Mouse (Mus musculus) telencephalon, adult 2 months (tissue): ENCODE results near the gene Cux1.
"Not testable (repeated sequence)": the region's sequence is repeated elsewhere in the genome, so short reads cannot be mapped to it uniquely, and the experiment has no call there.

Experiments used
- DNase-seq: peaks from one replicate; pipeline ENCODE4 v3.0.0-alpha.2; 2011; ENCODE audit warnings: low read depth, low spot score

The Cux1 gene

DNA sequence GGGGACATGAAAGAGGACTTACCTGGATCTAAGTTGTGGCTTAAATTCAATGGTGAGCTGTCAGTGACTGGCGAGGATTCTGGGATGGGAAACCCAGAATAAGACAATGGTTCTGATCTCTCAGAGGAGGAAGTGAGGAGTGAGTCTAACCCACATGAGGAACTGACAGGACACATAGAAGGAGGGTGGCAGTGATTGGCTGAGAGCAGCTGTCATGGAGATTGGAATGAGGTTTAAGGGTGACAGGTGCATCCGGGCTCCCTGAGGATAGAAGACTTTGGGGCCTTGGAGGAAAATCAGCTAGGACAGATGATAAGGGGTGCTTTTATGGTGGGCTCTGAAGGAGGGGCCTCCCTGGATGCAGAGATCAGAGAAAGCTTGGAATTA lies 320.8 kb downstream of the Cux1 start, which contains the start of gene Sh2b2:
Gene Sh2b2, minus strand, starts transcription at position 105 of the 387 bp plus-strand sequence.
- no peak for DNase-seq

DNA sequence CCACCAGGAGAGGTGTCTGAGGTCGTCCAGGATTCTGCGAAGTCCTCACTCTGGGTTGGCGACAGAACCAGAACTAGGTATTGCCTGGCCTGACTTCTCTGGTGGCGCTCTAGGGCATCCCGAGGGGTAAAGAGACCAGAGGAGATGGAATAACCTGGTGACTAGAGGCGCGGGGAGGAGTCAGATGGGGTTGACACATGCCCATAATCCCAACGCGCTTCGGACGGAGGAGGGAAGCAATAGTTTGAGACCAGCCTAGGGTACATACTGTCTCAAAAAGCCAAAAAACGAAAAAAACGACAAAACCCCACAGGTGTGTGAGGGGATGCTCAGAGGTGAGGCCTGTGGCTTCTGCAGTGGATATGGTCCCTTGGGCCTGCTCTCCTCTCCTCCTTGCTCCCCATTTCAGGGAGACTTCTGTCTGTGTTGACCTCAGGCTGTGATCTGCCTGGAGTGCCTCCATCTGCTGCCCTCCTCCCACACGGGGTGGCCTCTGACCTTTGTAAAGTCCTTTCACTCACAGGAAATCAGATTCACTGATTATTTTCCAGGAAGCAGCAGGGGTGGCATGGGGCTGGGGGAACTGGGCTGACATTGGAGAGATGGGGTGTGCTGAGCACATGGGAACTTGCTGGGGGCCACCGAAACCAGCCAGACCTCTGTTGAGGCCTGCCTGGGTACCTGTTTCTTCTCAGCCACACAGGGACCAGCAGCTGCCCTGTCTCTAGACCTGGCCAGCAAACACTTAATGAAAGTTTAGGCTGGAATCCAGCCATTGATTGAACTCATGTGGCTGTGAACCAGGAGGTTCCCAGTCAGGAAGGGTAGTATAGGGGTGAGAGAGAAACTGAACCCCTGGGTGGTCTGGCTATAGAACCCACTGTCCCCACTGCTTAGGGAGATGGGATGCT lies 321.5 kb downstream of the Cux1 start:
- no peak for DNase-seq

DNA sequence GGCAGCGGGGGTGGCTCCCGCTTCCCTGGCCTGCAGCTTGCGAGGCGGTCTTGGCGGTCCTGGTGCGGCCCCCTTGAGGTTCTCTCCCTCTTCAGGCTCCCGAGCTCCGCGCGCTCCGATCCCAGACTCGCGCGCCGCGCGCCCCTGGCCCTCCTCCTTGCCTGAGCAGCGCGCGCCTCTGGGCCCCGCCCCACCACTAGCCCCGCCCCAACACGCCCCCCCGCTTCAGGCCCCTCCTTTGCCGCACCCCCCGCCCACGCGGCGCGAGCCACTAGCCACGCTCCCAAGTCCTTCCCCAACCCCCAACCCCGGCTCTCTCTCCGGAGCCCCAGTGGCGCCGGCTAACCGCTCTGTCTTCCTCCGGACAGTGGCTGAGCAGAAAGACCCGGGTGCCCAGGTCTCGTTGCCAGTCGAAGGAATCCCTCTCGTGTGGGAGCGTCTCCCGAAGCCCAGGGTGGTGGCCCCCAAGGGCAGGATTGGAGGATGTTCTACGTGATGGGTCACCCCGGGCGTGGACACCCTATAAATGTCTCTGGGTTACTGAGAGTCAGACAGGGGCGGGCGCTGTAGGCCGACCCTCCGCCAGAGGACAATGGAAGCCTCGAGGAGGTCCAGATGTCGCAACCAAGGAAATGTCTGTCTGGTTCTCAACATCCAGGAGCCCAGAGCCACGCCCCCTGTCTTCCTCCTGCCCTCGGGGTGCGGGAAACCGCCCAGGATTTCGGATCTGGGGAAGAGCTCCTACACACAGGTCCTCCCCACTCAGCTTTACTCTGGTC lies 322.3 kb downstream of the Cux1 start:
- DNase-seq, result peak; percentile 57

DNA sequence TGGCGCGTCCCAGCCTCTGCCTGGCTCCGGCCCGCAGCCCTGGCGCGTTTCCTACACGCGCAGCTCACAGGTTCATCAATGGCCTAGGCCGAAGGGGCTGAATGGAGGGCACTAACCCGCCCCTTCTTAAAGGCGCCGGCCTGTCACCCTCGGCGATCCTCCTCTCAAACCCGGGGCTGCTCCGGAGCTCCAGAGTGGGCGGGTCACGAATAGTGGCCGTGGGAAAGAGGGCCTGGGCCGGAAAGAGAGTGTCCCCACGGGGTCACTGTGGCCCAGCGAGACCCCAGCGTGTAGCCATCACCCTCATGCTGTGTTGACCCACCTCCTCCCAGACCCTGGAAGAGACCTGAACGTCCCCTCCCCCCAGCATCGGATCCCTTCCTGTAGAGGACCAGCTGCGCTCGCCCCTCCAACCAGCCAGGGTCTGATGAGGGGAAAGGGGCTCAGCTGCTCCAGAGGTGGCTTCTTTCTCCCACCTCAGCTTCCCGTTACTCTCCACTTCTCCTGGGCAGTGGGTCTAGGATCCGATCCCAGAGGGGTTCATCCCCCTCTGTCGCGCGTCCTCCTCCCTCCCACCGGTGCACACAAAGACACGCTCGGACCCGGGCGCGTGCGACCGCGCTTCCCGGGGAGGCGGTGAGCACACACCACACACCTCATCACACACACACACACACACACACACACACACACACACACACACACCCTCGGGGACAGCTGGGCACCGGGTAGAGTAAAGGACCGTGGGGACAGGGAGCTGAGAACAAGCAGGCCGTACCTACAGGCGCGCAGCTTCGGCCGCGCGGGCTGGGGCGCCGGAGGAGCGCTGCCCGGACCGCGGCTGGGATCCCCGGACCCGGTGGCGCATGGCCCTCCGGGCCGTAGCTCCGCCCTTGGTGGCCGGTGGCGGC lies 323.2 kb downstream of the Cux1 start:
- no peak for DNase-seq

DNA sequence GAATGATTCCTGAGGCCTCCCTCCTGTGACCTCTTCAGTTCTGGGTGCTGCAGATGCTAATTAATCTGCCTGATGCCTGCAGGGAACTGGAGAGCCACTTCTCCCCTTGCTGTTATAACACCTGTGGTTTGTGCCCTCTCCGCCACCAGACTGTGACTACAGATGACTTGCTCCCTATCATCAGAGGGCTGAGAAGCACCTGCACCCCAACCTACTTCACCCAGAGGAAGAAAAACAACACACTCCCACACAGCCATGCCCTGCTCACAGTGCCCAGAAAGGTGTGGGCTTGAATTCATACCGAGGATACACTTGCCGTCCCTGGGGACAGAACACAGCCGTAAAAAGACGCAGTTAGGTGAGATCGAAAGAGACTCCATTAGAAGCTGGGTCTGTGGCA lies 326.1 kb downstream of the Cux1 start:
- DNase-seq, result no peak

DNA sequence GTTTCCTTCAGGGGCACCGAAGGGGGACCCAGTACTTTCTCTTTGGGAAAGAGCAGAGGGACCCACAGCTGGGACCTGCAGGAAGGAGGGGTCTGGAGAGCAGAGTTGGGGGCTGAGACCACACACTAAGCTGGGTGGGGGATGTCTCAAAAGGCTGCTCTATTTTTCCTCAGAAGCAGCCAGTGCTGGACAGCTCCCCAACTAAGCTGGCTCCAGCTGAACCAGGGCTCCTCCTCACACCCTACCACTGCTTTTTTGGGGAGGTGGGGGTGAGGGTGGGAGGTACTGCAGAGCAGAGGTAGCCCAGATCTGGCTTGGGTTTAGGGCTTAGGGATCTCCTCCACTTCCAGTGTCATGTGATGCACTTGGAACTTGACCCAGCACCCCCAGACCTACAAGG lies 326.9 kb downstream of the Cux1 start:
- no peak for DNase-seq

DNA sequence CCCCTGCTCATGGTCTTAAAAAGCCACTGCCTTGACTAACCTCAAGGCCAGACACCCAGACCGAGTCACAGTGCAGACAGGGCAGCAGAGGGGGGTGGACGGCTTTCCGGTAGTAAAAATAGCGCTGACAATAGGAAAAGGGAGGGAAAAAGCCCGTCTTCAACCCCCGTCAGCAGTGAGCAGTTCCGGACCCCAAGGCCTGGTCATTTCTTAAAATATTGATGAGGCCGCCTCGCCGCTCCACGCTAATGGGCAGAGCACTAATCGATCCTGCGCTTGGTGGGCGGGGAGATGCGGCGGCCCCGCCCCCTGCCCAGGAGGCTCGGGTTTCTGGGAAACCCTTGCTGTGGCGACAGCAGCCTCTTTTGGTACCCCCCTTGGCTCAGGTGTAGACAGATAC lies 329.7 kb downstream of the Cux1 start:
- DNase-seq, result no peak

DNA sequence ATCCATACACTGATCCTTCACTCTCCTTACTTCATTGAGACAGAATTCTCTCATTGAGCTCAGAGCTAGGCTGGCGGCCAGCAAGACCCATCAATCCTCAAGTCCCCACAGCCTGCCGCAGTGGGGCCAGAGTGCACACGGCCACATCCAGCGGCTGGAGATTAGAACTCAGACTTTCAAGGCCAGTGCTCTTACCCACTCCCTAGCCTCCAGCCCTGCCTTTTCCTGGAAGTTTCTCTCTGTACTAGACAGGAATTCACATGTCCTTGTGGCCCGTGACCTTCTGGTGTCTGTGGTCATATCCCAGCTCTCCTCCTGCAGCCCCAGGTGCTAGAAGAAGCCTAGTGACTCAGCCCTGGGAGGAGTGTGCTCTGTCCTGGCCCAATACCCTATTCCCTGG lies 330.7 kb downstream of the Cux1 start:
- DNase-seq, result no peak

DNA sequence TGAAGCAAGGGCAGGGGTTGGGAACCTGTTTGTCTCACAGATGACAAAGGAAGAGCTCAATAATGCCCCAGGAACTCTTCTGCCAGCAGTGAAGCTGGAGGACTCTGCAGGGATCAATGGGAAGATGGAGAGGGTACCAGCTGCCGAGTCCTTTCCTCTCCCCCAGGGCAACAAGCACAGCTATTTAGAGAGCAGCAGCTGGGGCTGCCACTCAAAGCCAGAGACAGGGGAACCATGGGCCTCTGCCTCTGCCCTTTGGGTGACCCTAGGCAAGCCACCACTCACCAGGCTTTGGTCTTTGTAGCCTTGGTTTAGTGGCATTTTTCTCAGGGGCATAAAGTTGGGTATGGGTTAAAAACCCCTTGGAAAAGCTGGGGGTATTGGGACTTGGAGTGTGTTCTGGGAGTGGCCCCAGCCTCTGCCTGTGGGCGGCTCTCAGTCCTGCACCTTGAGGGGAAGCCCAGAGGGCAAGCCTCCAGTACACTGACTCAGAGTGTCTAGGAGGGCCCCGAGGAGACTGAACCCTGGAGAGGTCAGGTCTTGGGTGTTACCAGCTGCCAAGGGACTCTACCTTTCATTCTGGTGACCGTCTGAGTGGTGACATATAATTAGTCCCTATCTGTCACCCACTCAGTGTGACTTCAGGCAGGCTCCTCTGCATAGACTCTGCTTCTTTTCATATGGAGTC lies 336.8 kb downstream of the Cux1 start:
- no peak for DNase-seq

DNA sequence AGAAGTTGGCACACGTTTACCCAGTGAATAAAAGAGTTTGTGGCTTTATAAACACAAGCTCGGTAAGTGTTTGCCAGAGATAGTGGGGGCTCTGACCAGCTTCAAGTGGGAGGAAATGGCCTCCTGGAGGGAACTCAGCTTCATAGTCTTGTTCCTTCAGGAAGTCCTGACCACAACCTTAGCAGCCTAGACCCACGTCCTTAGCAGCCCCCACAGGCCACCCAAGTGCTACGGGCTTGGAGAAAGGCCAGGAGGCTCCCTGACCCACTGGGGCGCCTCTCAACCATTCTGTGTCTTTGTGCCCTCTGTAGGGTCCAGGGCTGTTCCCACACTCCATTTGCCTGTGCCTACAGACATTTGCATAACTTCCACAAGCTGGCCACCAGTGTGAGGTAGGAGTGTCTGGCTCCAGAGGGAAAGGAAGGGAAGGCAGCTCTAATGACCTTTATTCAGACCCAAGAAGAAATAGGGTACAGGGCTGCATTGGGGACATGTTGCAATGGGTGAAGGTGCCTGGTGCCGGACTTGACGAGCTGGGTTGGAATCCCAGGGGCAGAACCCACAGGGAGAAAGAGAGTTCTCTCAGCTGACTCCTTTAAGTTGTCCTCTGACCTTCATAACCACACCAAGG lies 340.9 kb downstream of the Cux1 start:
- DNase-seq, result no peak

DNA sequence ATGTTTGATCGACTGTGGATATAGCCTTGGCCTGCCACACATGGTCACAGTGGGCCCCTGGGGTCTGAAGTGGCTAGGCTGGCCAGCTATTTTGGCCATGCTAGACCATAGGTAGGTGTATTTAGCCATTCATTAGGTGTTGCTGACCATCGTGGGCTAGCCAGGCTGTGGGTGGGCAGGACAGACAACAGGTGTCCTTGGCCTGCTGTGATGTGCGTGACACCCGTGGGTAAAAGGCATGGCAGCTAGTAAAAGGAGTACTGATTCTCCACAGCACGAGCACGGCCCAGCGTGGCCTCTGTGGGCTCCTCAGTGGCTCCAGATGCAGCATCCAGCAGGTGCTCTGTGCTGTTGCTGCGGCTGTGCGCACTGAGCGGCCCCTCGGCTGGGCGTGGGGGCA lies 348.7 kb downstream of the Cux1 start:
- no peak for DNase-seq

DNA sequence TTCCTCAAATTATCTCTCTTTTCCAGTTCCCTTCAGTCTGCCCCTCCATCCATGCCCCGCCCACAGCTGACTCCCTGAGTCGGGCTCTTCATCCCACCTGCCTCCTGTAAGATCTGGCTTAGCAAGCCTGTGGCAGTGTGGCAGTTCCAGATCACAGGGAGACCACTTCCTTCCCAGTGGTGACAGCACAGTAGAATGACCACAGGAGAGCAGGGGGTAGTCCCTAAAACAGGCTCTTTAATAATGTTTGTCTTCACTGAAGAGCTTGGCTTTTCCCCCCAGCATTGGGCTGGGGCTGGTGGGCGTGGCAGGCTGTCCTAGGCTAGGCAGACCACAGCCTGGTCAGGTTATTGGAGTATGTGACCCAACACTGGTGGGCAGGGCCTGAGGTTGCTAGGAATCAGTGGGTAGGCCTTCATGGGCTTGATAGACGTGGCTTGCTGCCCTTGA lies 349.3 kb downstream of the Cux1 start:
- no peak for DNase-seq

DNA sequence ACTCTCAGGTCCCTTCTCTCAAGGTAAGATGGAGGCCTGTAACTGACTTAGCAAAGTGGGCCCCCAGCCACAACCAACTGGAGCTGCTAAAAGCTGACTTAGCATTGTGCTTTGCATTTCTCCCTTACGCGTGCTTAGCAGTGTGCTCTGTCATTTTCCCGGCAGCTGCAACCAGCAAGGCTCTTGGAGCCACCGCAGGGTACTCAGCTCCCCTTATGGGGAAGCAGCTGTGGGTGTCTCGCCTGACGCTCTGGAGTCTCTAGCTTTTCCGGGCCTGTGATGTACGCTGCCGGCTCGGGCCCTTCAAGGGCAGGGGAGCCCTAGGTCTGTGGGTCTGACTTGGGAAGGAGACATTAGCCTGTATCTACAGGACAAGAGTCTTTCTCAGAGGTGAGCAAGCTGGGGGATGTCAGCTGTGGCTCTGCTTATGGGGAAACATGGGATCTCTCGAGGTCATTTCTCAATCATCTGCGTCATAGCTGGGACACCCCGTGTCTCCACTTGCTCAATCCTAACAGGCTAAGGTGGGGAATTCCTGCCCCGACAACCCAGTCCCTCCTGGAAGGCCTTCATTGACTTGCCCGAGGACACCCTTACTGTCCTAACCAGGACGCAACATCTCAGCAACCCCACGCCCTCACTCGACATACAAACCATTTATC lies 350.2 kb downstream of the Cux1 start:
- DNase-seq, result no peak

DNA sequence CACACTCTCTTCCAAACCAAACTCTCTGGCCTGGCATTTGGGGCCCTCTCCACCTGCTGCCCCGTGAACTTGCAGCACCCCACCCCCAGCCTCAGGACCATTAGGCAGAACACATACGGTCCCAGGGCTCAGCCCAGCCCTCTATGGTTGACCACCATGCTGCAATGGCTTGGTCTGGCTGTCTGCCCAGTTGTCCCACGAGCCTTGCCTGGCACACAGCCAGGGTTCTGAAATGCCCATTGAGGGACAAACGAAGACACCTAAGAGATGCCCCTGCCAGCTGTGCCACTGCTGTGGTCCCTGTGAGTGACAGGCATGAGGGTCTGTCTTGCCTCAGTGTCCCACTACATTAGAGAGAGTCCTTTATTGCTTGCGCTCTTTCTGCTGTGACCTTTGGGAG lies 351.3 kb downstream of the Cux1 start:
- no peak for DNase-seq

DNA sequence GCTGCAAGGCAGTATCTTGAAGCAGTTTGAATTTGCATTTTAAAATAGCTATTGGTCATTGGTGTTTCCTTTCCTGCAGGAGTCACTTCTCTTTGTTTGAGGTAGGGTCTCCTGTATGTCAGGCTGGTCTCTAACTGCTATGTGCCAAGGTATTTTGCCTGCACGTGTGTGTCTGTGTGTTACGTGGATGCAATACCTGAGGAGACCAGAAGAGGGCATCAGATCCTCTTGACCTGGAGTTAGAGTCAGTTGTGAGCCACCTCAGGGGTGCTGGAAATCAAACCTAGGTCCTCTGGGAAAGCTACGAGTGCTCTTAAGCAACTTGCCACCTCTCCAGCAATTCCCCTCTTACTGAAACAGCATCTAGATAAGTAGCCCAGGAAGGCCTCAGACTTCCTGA lies 352.1 kb downstream of the Cux1 start:
- DNase-seq, result no peak

DNA sequence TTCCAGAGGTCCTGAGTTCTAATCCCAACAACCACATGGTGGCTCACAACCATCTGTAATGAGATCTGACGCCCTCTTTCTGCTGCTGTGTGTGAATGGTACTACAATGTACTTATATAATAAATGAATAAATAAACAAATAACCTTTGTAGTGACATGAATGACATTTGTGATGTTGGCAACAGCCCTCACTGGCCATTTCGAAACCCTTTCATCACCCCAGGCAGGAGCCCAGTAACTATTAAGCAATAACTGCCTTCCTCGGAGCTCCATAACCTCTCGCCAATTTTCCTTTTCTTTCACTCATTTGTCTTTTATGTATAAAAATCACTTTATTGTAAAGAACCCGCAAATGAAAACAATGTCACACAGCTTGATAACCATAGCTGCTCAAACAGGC lies 353.6 kb downstream of the Cux1 start:
- no peak for DNase-seq

DNA sequence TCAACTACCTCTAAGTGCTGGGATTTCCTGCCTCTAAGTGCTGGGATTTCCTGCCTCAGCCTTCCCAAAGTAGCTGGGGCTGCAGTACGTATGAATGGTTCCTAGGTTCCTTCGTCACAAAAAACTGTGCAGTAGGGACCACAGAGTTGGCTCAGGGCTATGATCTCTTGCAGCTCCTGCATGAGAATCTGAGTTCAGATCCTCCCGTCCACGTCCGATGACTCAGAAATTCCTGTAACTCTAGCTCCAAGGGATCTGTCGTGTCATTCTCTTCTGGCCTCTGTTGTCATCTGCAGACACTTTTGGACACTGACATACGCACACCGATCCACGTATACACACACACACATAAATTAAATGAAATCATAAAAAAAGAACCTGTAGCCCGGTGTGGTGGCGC lies 354.6 kb downstream of the Cux1 start:
- no peak for DNase-seq

DNA sequence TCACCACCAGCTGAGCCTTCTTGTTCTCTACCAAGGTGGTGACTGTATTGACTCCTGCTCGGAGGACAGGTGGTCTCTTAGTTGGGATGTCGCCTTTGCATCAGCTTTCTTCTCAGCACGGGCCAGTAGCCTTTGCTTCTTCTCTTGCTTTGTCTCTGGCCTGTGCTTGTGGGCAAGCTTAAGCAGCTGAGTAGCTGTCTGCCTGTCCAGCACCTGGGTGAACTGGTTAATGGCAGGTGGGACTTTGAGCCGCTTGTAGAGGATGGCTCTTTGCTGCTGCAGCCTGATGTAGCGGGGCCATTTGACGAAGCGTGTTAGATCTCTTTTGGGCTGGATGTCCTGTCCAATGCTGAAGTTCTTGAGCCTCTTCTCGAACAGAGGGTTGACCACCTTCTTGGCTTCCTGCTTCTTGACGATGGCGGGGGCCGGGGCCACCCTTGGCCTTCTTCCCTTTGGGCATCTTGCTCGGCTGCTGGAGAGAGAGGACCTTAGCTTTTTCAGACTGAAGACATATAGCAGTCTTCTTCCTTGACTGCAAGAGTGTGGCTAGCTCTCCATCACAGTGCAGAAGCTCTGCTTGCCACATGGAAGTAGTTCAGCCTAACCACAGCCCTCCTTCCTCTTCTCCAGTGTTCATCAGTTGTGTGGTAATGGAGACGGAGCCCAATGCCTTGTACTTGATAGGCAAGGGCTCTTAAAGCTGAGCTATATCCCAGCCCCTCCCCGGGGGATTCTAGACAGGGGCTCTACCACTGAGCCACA lies 355.8 kb downstream of the Cux1 start:
- DNase-seq, result not testable (repeated sequence)

DNA sequence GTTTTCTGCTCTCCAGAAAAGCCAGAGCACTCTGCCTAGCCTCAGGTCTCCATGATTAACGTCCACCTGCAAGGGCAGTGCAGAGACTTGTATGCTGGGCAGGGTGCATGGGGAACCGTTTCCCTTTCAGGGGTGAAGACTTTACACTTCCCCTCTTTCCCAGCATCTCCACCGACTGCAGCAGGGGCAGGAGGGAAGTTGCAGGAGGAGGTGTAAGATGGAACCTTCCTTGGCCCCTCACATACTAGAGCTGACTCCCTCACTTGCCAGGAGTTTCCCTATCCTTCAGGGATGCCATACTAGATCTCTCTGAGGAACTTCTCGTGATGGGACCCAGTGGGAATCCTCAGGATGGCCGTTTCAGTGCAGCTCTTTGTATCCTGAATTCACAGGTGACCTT lies 356.7 kb downstream of the Cux1 start:
- no peak for DNase-seq
